Mouse (Mus musculus) intestine, postnatal 0 days (tissue): Measurements from ENCODE around the gene Enah. TPM values are rescaled to one million over a fixed set of nuclear protein-coding genes. Genes with fewer than 3 reads are reported as not detected.

Experiments used
- ATAC-seq: fragments of 200-750 bp; cut with Nextera tagmentation; 2 replicates; pipeline ENCODE4 v1.8.0; 2017; ENCODE audit warnings: mild to moderate bottlenecking, moderate TSS enrichment, moderate library complexity
- H3K27ac ChIP-seq: fragments of 300-500 bp; sonication (generic); 2 replicates; pipeline ENCODE4 v1.5.1; 2014; ENCODE audit warnings: mild to moderate bottlenecking, low read depth, low read length, moderate library complexity
- H3K27me3 ChIP-seq: fragments of 300-500 bp; sonication (generic); replicated peaks from 2 replicates; pipeline ENCODE4 v1.6.1; 2014; ENCODE audit warnings: low read length, mixed read lengths; ENCODE audit not compliant: control insufficient read depth, insufficient read depth
- H3K36me3 ChIP-seq: fragments of 300-500 bp; sonication (generic); 2 replicates; pipeline ENCODE4 v1.6.1; 2014; ENCODE audit warnings: mild to moderate bottlenecking, moderate library complexity; ENCODE audit not compliant: control insufficient read depth, insufficient read depth
- H3K4me1 ChIP-seq: fragments of 300-500 bp; sonication (generic); replicated peaks from 2 replicates; pipeline ENCODE4 v1.6.1; 2014; ENCODE audit warnings: antibody characterized with exemption, low read length, mixed read lengths; ENCODE audit not compliant: control insufficient read depth, insufficient read depth
- H3K4me2 ChIP-seq: fragments of 300-500 bp; sonication (generic); replicated peaks from 2 replicates; pipeline ENCODE4 v1.6.1; 2014; ENCODE audit warnings: low read depth, mild to moderate bottlenecking, moderate library complexity
- H3K4me3 ChIP-seq: fragments of 300-500 bp; sonication (generic); 2 replicates; pipeline ENCODE4 v1.5.1; 2014; ENCODE audit warnings: low read depth, low read length
- H3K9ac ChIP-seq: fragments of 300-500 bp; sonication (generic); 2 replicates; pipeline ENCODE4 v1.6.1; 2014; ENCODE audit warnings: mild to moderate bottlenecking, low read depth, low read length
- H3K9me3 ChIP-seq: fragments of 300-500 bp; sonication (generic); 2 replicates; pipeline ENCODE4 v1.6.1; 2016; ENCODE audit warnings: mixed run types; ENCODE audit not compliant: control insufficient read depth
- CTCF ChIP-seq: sonication (generic); IDR thresholded peaks from 2 replicates; pipeline ENCODE4 v1.5.1; 2016; ENCODE audit warnings: low read depth, mild to moderate bottlenecking, control low read depth, antibody characterized with exemption, moderate library complexity
- WGBS: fragments of 180-500 bp; shearing (Covaris S2); extraction: QIAGEN DNeasy Blood & Tissue Kit; methylation state at CpG from one replicate; pipeline ENCODE4 v1.1.7; 2014; 5-methylcytosine and 5-hydroxymethylcytosine counted together
- polyA plus RNA-seq: library from polyadenylated mRNA; unstranded; fragments of >200 nt; fragmentation: Nextera tagmentation; extraction: Ambion mirVana; gene quantifications from 2 replicates; pipeline ENCODE4 v1.2.1, GENCODE M21; 2015

The Enah gene
- polyA plus RNA-seq, 1 experiment from 2014 or later = 4.9 TPM

DNA sequence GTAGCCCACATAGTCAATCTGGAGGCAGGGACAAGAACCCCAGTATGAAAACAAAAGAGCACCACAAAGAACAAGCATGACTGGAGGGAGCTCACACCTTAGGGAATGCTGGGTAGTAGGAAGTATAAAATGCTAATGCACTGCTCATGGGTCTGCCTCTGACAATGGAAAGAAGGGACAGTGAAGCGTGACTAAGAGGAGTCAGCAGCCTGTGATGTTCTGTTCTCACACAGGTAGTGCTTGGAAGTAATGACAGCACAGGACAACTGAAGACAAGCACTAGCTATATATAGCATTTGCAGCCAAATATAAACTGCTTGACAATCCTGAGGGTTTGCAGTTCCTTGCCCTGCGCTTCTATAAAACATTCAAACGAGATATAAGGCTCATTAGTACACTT lies 44.3 kb downstream of the Enah start:
- WGBS = 66% methylated on average over 3 of the region's 3 CpGs
- Histone ChIP-seq H3K9me3 (no peaks in the 10 kb centered on the region), H3K4me3 (no peak overlapping the region), H3K27ac (no peak overlapping the region), H3K27me3 (no peaks in the 10 kb centered on the region), H3K4me1 (no peaks in the 10 kb centered on the region), H3K9ac (no peak overlapping the region), H3K36me3 (no peaks in the 10 kb centered on the region), H3K4me2 (no peak overlapping the region)
- TF ChIP-seq CTCF = no peak
- ATAC-seq = no peak

DNA sequence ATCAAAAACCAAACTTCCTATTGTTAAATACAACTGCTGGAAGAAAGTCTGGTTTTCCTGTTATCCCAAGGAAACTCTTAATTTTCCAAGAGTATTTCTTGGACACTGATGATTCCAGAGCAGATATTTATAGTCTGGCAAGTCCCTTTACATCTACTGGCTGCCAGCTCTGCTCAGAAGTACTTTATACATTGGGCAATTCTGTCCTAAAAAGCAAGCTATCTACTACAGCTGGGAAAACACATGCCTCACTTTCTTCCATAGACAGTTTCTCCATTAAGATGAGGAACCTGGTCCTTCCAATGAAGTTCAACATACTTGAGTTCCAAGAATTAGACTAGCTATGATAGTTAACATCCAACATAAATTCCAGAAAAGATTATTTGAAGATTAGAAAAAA lies 44.9 kb downstream of the Enah start:
- Histone ChIP-seq H3K27me3 (no peaks in the 10 kb centered on the region), H3K4me3 (no peak overlapping the region), H3K4me1 (no peaks in the 10 kb centered on the region), H3K9ac (no peak overlapping the region), H3K27ac (no peak overlapping the region), H3K36me3 (no peaks in the 10 kb centered on the region), H3K9me3 (no peaks in the 10 kb centered on the region), H3K4me2 (no peak overlapping the region)
- no peak for ATAC-seq
- TF ChIP-seq CTCF = no peak

DNA sequence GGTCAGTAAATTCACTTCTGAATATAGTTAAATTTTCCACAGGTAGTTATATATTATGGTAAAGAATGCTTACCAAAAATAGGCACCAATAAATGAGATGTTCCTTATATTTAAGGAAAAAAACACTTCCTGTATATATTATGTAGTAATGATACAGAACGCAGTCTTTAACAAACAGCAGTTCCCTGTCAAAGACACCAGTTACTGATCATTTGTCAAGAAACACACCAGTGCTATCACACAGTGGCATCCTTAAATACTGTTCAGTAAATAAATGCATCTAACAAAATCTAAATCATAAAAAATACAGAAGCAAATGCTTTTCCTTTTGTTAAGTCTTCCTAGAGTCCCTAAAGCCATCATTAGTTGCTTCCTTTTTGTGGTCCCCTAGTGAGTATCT lies 54.5 kb downstream of the Enah start:
- Histone ChIP-seq H3K27ac (no peak overlapping the region), H3K36me3 (no peaks in the 10 kb centered on the region), H3K4me1 (no peaks in the 10 kb centered on the region), H3K9me3 (no peaks in the 10 kb centered on the region), H3K4me3 (no peak overlapping the region), H3K9ac (no peak overlapping the region), H3K27me3 (no peaks in the 10 kb centered on the region), H3K4me2 (no peak overlapping the region)
- WGBS = 63% methylated on average over 1 of the region's 1 CpGs
- no peak for ATAC-seq
- no peak for TF ChIP-seq CTCF

DNA sequence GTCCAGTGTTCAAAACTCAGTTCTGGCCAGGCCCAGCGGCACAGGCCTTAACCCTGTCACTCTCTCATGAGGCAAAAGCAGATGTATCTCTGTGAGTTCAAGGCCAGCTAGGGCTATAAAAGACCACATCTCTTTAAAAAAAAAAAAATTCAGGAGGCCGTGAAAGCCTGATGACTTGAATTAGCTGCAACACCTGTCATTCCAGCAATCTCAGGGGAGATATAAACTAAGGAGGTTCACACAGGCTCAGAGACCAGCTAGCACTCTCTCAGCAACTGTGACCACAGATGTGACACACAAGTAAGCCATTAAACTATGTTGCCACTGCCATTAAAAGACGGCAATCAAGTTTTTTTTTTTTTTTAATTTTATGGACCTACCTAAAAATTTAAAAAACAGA lies 56.0 kb downstream of the Enah start:
- Histone ChIP-seq H3K9ac (no peak overlapping the region), H3K36me3 (no peaks in the 10 kb centered on the region), H3K4me3 (no peak overlapping the region), H3K9me3 (no peaks in the 10 kb centered on the region), H3K4me2 (no peak overlapping the region), H3K4me1 (no peaks in the 10 kb centered on the region), H3K27me3 (no peaks in the 10 kb centered on the region), H3K27ac (no peak overlapping the region)
- no peak for ATAC-seq
- no peak for TF ChIP-seq CTCF
- 69% methylated on average over 3 of the region's 3 CpGs for WGBS

DNA sequence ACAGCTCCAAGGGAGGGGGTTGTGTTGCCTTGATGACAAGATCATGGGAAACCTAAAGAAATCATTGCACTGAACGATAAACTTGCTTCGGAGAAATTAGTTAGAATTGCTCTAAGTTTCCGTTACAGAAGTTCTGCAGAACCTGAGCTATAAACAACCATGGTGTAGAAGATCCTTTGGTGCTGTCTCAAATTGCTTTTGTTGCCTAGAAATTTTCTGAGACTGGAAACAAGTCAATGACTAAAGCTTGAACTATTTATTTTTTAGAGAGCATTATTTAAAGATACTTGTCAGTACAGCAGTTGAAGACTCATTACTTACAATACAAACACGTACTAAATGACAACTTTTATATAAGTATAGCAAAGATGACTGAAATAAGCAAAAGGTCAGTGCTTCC lies 56.4 kb downstream of the Enah start:
- H3K9ac ChIP-seq = no peak overlapping the region
- H3K4me3 ChIP-seq = no peak overlapping the region
- no peaks in the 10 kb centered on the region for H3K4me1 ChIP-seq
- H3K9me3 ChIP-seq = no peaks in the 10 kb centered on the region
- TF ChIP-seq CTCF = no peak
- no peak overlapping the region for H3K27ac ChIP-seq
- 73% methylated on average over 4 of the region's 4 CpGs for WGBS
- no peak for ATAC-seq
- no peaks in the 10 kb centered on the region for H3K27me3 ChIP-seq
- H3K36me3 ChIP-seq = no peaks in the 10 kb centered on the region
- no peak overlapping the region for H3K4me2 ChIP-seq

DNA sequence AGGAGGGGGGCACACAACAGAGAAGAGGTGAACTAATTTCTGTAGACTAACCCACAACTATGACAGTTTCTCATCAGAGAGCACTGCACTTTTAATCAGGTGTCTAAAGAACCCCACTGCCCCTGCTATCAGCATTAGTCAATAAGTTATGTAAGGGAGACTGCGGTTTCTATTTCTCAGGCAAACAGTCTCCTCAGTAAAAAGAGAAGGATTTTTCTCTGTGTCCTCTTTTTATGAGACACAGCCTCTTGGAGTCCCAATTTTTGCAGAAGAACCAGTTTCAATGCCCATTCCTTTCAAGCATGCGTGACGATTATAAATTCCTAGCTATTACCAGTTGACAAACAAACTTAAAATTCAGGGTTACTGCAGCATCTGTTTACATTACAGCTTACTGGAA lies 59.4 kb downstream of the Enah start:
- no peak overlapping the region for H3K4me2 ChIP-seq
- no peaks in the 10 kb centered on the region for H3K36me3 ChIP-seq
- ATAC-seq = no peak
- no peaks in the 10 kb centered on the region for H3K4me1 ChIP-seq
- no peaks in the 10 kb centered on the region for H3K9me3 ChIP-seq
- no peak for TF ChIP-seq CTCF
- H3K27ac ChIP-seq = no peak overlapping the region
- H3K27me3 ChIP-seq = no peaks in the 10 kb centered on the region
- 77% methylated on average over 3 of the region's 3 CpGs for WGBS
- no peak overlapping the region for H3K4me3 ChIP-seq
- no peak overlapping the region for H3K9ac ChIP-seq

DNA sequence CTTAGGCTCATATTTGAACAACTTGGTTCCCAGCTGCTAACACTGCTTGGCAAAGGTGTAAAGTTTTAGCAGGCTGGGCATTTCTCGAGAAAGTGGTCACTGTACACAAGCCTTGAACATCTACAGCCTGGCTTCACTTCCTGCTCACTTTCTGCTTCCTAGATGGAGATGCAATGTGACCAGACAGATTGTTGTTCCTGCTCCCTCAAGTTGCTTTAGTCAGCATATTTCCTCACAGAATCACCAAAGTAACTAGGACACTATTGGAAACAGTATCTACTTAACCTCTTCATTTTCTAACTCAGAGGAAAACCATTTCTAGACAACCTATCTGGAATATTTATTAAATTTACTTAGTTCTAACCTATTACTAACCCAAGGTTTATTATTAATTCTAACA lies 61.4 kb downstream of the Enah start:
- no peak overlapping the region for H3K4me2 ChIP-seq
- no peaks in the 10 kb centered on the region for H3K9me3 ChIP-seq
- TF ChIP-seq CTCF = no peak
- WGBS = 83% methylated on average over 1 of the region's 1 CpGs
- ATAC-seq = no peak
- no peaks in the 10 kb centered on the region for H3K4me1 ChIP-seq
- H3K4me3 ChIP-seq = no peak overlapping the region
- H3K9ac ChIP-seq = no peak overlapping the region
- no peaks in the 10 kb centered on the region for H3K27me3 ChIP-seq
- no peak overlapping the region for H3K27ac ChIP-seq
- no peaks in the 10 kb centered on the region for H3K36me3 ChIP-seq
